Mouse (Mus musculus) 3134 (cell line): Measurements from ENCODE around the gene Slc24a3.

Experiments used
- DNase-seq: peaks from one replicate; pipeline ENCODE4 v3.0.0-alpha.2; 2011; ENCODE audit warnings: low spot score; ENCODE audit not compliant: insufficient read length; ENCODE audit errors: extremely low read depth

Gene Slc24a3

GRCm38 (mm10) chr2:145342956-145343355 lies 175.4 kb downstream of the Slc24a3 start:
- no peak for DNase-seq

GRCm38 (mm10) chr2:145344521-145344920 lies 177.0 kb downstream of the Slc24a3 start:
- no peak for DNase-seq

GRCm38 (mm10) chr2:145353801-145354200 lies 186.2 kb downstream of the Slc24a3 start:
- no peak for DNase-seq

- DNase-seq = no peak
Measured at GRCm38 (mm10) chr2:145358236-145358942, 190.8 kb downstream of the Slc24a3 start.

- DNase-seq = no peak
Measured at GRCm38 (mm10) chr2:145363604-145364003, 196.1 kb downstream of the Slc24a3 start.

GRCm38 (mm10) chr2:145368701-145369100 lies 201.1 kb downstream of the Slc24a3 start:
- DNase-seq = no peak

GRCm38 (mm10) chr2:145370795-145371194 lies 203.2 kb downstream of the Slc24a3 start:
- DNase-seq = peak; percentile 62

- no peak for DNase-seq
Measured at GRCm38 (mm10) chr2:145373803-145374202, 206.2 kb downstream of the Slc24a3 start.

GRCm38 (mm10) chr2:145382908-145383770 lies 215.6 kb downstream of the Slc24a3 start:
- DNase-seq = no peak

GRCm38 (mm10) chr2:145384221-145384620 lies 216.7 kb downstream of the Slc24a3 start:
- no peak for DNase-seq

GRCm38 (mm10) chr2:145385220-145385619 lies 217.7 kb downstream of the Slc24a3 start:
- no peak for DNase-seq

GRCm38 (mm10) chr2:145385773-145386172 lies 218.2 kb downstream of the Slc24a3 start:
- DNase-seq = no peak

GRCm38 (mm10) chr2:145395804-145396203 lies 228.2 kb downstream of the Slc24a3 start:
- DNase-seq = no peak

- DNase-seq = no peak
Measured at GRCm38 (mm10) chr2:145396579-145396978, 229.0 kb downstream of the Slc24a3 start.

GRCm38 (mm10) chr2:145397456-145398206 lies 230.1 kb downstream of the Slc24a3 start:
- no peak for DNase-seq

- no peak for DNase-seq
Measured at GRCm38 (mm10) chr2:145401240-145401805, 233.8 kb downstream of the Slc24a3 start.

GRCm38 (mm10) chr2:145401996-145402395 lies 234.4 kb downstream of the Slc24a3 start:
- DNase-seq = no peak

GRCm38 (mm10) chr2:145404818-145405531 lies 237.4 kb downstream of the Slc24a3 start:
- DNase-seq = no peak

- DNase-seq = no peak
Measured at GRCm38 (mm10) chr2:145405746-145406145, 238.2 kb downstream of the Slc24a3 start.

GRCm38 (mm10) chr2:145417738-145418137 lies 250.2 kb downstream of the Slc24a3 start:
- no peak for DNase-seq
